Mouse (Mus musculus): ENCODE data around the gene Nova2. TPM values are rescaled to one million over a fixed set of nuclear protein-coding genes. Genes with fewer than 3 reads are reported as not detected.

Nova2 gene
- polyA plus RNA-seq, 1 experiment from 2014 or later, result 14.9 TPM

GRCm38 (mm10) chr7:19004631-19005079, 79.0 kb downstream of the Nova2 start:
- peaks cover 60% of the 10 kb centered on the region for H3K4me1 ChIP-seq (replicated peaks)
- peak overlapping the region; percentile 94 for H3K27ac ChIP-seq
- peaks cover 29% of the 10 kb centered on the region for H3K36me3 ChIP-seq
- peak; percentile 1; the same call in 1 of the 2 replicates for ATAC-seq (ENCODE audit: low FRiP score)
- peak overlapping the region; percentile 97 for H3K9ac ChIP-seq
- peak overlapping the region; percentile 91 for H3K4me3 ChIP-seq
- no peaks in the 10 kb centered on the region for H3K27me3 ChIP-seq
- WGBS, result 10% methylated on average over 34 of the region's 34 CpGs
- H3K9me3 ChIP-seq, result no peaks in the 10 kb centered on the region
- H3K4me2 ChIP-seq, result peak overlapping the region; percentile 100

DNA sequence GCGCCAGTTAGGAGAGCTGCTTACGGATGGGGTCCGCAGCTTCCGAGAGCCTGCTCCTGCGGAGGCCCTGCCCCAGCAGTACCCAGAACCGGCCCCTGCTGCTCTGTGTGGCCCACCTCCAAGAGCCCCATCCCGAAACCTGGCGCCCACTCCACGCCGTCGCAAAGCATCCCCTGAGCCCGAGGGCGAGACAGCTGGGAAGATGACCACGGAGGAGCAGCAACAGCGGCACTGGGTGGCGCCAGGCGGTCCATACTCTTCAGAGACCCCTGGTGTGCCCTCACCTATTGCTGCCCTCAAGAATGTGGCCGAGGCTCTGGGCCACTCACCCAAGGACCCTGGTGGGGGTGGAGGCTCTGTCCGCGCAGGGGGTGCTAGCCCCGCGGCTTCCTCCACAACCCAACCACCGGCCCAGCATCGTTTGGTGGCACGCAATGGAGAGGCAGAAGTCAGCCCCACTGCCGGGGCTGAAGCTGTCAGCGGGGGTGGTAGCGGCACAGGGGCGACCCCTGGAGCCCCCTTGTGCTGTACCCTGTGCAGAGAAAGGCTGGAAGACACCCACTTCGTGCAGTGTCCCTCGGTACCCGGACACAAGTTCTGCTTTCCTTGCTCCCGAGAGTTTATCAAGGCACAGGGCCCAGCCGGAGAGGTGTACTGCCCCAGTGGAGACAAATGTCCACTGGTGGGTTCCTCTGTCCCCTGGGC, 79.9 kb downstream of the Nova2 start:
- Histone ChIP-seq H3K27me3 (no peaks in the 10 kb centered on the region), H3K9ac (peak overlapping the region; percentile 97), H3K4me3 (peak overlapping the region; percentile 91), H3K27ac (0 out of 2 replicates have a peak overlapping the region, but pooled peaks have one; percentile 12), H3K36me3 (peaks cover 29% of the 10 kb centered on the region), H3K4me2 (peak overlapping the region; percentile 100), H3K9me3 (no peaks in the 10 kb centered on the region), H3K4me1 (replicated peaks) (peaks cover 54% of the 10 kb centered on the region)
- WGBS, result 81% methylated on average over 33 of the region's 34 CpGs
- ATAC-seq (ENCODE audit: low FRiP score), result no peak

GRCm38 (mm10) chr7:19006476-19006875, 80.8 kb downstream of the Nova2 start:
- Histone ChIP-seq H3K9me3 (no peaks in the 10 kb centered on the region), H3K4me1 (replicated peaks) (peaks cover 47% of the 10 kb centered on the region)

DNA sequence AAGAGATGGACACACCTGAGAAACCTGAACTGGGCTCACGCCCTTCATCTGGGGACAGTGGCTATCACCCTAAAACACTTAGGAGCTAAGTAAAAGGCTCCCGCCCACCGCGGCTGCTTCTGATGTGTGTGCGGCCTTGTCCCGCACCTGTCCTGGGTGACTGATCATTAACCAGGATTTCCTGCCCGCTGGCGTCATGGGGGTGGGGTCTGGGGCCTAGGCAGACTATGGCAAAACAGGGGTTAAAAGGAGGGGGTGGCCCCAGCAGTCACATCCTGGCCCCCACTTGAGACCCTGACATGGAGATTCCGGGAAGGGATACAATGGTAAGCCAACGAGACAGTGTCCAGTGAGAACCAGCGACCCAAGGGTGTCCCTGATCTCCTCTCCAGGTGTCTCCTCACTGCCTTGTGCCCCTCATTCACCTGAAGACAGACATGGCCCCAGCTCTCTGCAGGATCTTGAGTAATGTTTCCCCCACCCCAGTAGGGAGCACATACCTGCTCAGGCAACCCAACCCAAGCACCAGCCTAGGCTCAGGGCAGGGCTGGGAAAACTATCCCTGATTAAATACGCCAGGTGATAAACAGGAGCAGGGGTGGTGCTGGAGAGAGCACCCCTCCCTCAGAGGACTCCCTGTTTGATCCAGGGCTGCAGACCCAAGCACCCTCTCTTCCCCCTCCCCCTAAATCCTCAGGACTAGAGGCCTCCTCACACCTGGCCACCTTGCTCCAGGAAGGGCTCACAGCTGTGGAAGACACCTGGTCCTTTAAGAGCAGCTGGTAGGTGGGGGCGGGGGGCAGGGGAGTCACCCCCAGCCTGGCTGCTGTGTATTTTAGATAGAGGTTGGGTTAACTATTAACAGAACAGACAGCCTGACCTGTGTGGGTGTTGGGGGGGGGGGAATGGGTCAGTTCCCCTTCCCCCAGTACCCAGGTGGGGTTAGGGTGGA, 81.6 kb downstream of the Nova2 start:
- no peak overlapping the region for H3K9ac ChIP-seq
- 74% methylated on average over 13 of the region's 13 CpGs for whole genome bisulfite sequencing
- ATAC-seq (ENCODE audit: low FRiP score), result no peak
- no peak overlapping the region for H3K4me3 ChIP-seq
- H3K27ac ChIP-seq, result no peak overlapping the region
- H3K9me3 ChIP-seq, result no peaks in the 10 kb centered on the region
- peaks cover 27% of the 10 kb centered on the region for H3K36me3 ChIP-seq
- no peak overlapping the region for H3K4me2 ChIP-seq
- no peaks in the 10 kb centered on the region for H3K27me3 ChIP-seq
- peaks cover 49% of the 10 kb centered on the region for H3K4me1 ChIP-seq (replicated peaks)

More at GRCm38 (mm10) chr7:19006476-19006875, 80.8 kb downstream of the Nova2 start:
- Histone ChIP-seq H3K27ac (no peak overlapping the region), H3K9ac (peak overlapping the region; percentile 97), H3K27me3 (no peaks in the 10 kb centered on the region), H3K4me2 (peak overlapping the region; percentile 100), H3K4me3 (0 out of 2 replicates have a peak overlapping the region, but pooled peaks have one; percentile 14), H3K36me3 (peaks cover 27% of the 10 kb centered on the region)
- 8% methylated on average over 12 of the region's 12 CpGs for WGBS
- no peak for ATAC-seq (ENCODE audit: low FRiP score)

- ATAC-seq (ENCODE audit: low FRiP score), result no peak
- no peaks in the 10 kb centered on the region for H3K27me3 ChIP-seq
- H3K4me3 ChIP-seq, result no peak overlapping the region
- H3K9me3 ChIP-seq, result no peaks in the 10 kb centered on the region
- no peak overlapping the region for H3K4me2 ChIP-seq
- 85% methylated on average over 7 of the region's 7 CpGs for WGBS
- H3K9ac ChIP-seq, result peak overlapping the region; percentile 47; the same call in 1 of the 2 replicates
- no peak overlapping the region for H3K27ac ChIP-seq
- H3K36me3 ChIP-seq, result peaks cover 22% of the 10 kb centered on the region
- peaks cover 31% of the 10 kb centered on the region for H3K4me1 ChIP-seq (replicated peaks)
These were observed 84.9 kb downstream of the Nova2 start for GRCm38 (mm10) chr7:19010581-19010980.

- Histone ChIP-seq H3K9me3 (no peaks in the 10 kb centered on the region), H3K9ac (peak overlapping the region; percentile 73), H3K27me3 (no peaks in the 10 kb centered on the region), H3K36me3 (peaks cover 9% of the 10 kb centered on the region), H3K4me2 (peak overlapping the region; percentile 50), H3K4me1 (replicated peaks) (peaks cover 16% of the 10 kb centered on the region), H3K4me3 (peak overlapping the region; percentile 25), H3K27ac (no peak overlapping the region)
- ATAC-seq (ENCODE audit: low FRiP score), result no peak
- WGBS, result 5% methylated on average over 30 of the region's 31 CpGs
These were observed 86.4 kb downstream of the Nova2 start for GRCm38 (mm10) chr7:19012025-19012621.

DNA sequence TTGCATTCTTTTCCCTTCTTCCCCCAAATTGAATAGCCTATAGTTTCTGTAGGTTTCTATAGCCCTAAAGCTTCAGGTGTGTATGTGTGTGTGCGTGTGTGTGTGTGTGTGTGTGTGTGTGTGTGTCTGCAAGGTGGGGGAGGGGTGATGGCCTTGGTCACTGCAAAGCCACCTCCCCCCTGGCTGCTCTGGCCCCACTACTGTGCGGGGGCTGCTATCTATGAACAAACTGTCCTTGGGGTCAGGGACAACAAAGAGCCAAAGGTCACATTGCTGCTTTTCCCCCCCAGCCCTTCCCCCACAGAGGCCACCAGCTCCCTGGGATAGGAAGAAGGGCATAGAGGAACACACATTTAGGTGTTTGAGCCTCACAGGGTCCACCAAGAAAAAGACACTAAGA, 87.2 kb downstream of the Nova2 start:
- Histone ChIP-seq H3K27ac (no peak overlapping the region), H3K4me3 (no peak overlapping the region), H3K9ac (no peak overlapping the region), H3K9me3 (no peaks in the 10 kb centered on the region), H3K4me1 (replicated peaks) (peaks cover 9% of the 10 kb centered on the region), H3K27me3 (no peaks in the 10 kb centered on the region), H3K4me2 (no peak overlapping the region), H3K36me3 (peaks cover under 1% of the 10 kb centered on the region; the same call in 1 of the 2 replicates)
- no peak for ATAC-seq (ENCODE audit: low FRiP score)
- WGBS, result 41% methylated on average over 2 of the region's 2 CpGs

GRCm38 (mm10) chr7:19014452-19014851, 88.8 kb downstream of the Nova2 start:
- no peak overlapping the region for H3K4me3 ChIP-seq

More at GRCm38 (mm10) chr7:19014452-19014851, 88.8 kb downstream of the Nova2 start:
- 66% methylated on average over 15 of the region's 15 CpGs for WGBS
- ATAC-seq (ENCODE audit: low FRiP score), result no peak
- peaks cover 9% of the 10 kb centered on the region for H3K4me1 ChIP-seq (replicated peaks)
- H3K27me3 ChIP-seq, result no peaks in the 10 kb centered on the region
- H3K27ac ChIP-seq, result no peak overlapping the region
- no peaks in the 10 kb centered on the region for H3K9me3 ChIP-seq
- H3K36me3 ChIP-seq, result no peaks in the 10 kb centered on the region
- H3K4me2 ChIP-seq, result no peak overlapping the region
- no peak overlapping the region for H3K9ac ChIP-seq

Other genes with a start within 250 kb of the Nova2 start
- not detected in 2 replicates for gene Psg20, start 239.7 kb upstream of the Nova2 start, polyA plus RNA-seq (2015; fragmentation: Nextera tagmentation; extraction: Ambion mirVana)
- gene Psg22, start 207.8 kb upstream of the Nova2 start, polyA plus RNA-seq (2015; fragmentation: Nextera tagmentation; extraction: Ambion mirVana), result not detected in 2 replicates
- not detected in 2 replicates for gene Psg19, start 127.4 kb upstream of the Nova2 start, polyA plus RNA-seq (2015; fragmentation: Nextera tagmentation; extraction: Ambion mirVana)
- not detected in 2 replicates for gene Psg17, start 104.3 kb upstream of the Nova2 start, polyA plus RNA-seq (2015; fragmentation: Nextera tagmentation; extraction: Ambion mirVana)
- 0.45 and 0.53 TPM in 2 replicates for gene Mill2, start 85.9 kb upstream of the Nova2 start, polyA plus RNA-seq (2015; fragmentation: Nextera tagmentation; extraction: Ambion mirVana)
- 13.7 TPM in 2 replicates for gene Pglyrp1, start 54.6 kb upstream of the Nova2 start, polyA plus RNA-seq (2015; fragmentation: Nextera tagmentation; extraction: Ambion mirVana)
- 23.5 and 23.6 TPM in 2 replicates for gene Ccdc61, start 15.5 kb upstream of the Nova2 start, polyA plus RNA-seq (2015; fragmentation: Nextera tagmentation; extraction: Ambion mirVana)
- 0.75 and 1.1 TPM in 2 replicates for gene Nanos2, start 61.5 kb downstream of the Nova2 start, polyA plus RNA-seq (2015; fragmentation: Nextera tagmentation; extraction: Ambion mirVana)
- 4.8 and 5.2 TPM in 2 replicates for gene Mypop, start 65.4 kb downstream of the Nova2 start, polyA plus RNA-seq (2015; fragmentation: Nextera tagmentation; extraction: Ambion mirVana)
- gene Irf2bp1, start 78.2 kb downstream of the Nova2 start, polyA plus RNA-seq (2015; fragmentation: Nextera tagmentation; extraction: Ambion mirVana), result 23.4 and 24.6 TPM in 2 replicates
- gene Foxa3, start 97.7 kb downstream of the Nova2 start, polyA plus RNA-seq (2015; fragmentation: Nextera tagmentation; extraction: Ambion mirVana), result not detected in 2 replicates
- 29.7 and 30.1 TPM in 2 replicates for gene Sympk, start 98.5 kb downstream of the Nova2 start, polyA plus RNA-seq (2015; fragmentation: Nextera tagmentation; extraction: Ambion mirVana)
- not detected in 2 replicates for gene Rsph6a, start 128.8 kb downstream of the Nova2 start, polyA plus RNA-seq (2015; fragmentation: Nextera tagmentation; extraction: Ambion mirVana)
- 25.4 and 25.6 TPM in 2 replicates for gene Dmwd, start 150.3 kb downstream of the Nova2 start, polyA plus RNA-seq (2015; fragmentation: Nextera tagmentation; extraction: Ambion mirVana)
- 9.4 and 11.6 TPM in 2 replicates for gene Dmpk, start 158.0 kb downstream of the Nova2 start, polyA plus RNA-seq (2015; fragmentation: Nextera tagmentation; extraction: Ambion mirVana)
- 2.4 and 2.8 TPM in 2 replicates for gene Six5, start 168.7 kb downstream of the Nova2 start, polyA plus RNA-seq (2015; fragmentation: Nextera tagmentation; extraction: Ambion mirVana)
- gene Gm4969, start 192.5 kb downstream of the Nova2 start, polyA plus RNA-seq (2015; fragmentation: Nextera tagmentation; extraction: Ambion mirVana), result 2.2 and 3.6 TPM in 2 replicates
- 18.9 and 20.2 TPM in 2 replicates for gene Fbxo46, start 194.0 kb downstream of the Nova2 start, polyA plus RNA-seq (2015; fragmentation: Nextera tagmentation; extraction: Ambion mirVana)
- gene Qpctl, start 223.4 kb downstream of the Nova2 start, polyA plus RNA-seq (2015; fragmentation: Nextera tagmentation; extraction: Ambion mirVana), result 23.1 and 23.8 TPM in 2 replicates
- 123 and 128 TPM in 2 replicates for gene Snrpd2, start 223.8 kb downstream of the Nova2 start, polyA plus RNA-seq (2015; fragmentation: Nextera tagmentation; extraction: Ambion mirVana)
- gene Gipr, start 240.2 kb downstream of the Nova2 start, polyA plus RNA-seq (2015; fragmentation: Nextera tagmentation; extraction: Ambion mirVana), result 1.6 and 2.3 TPM in 2 replicates

All from hindbrain, embryonic 13.5 days (tissue).